Mouse (Mus musculus) kidney, embryonic 15.5 days (tissue): ENCODE measurements around the gene Gm17606. TPM values are rescaled to one million over a fixed set of nuclear protein-coding genes. Genes with fewer than 3 reads are reported as not detected.

Source experiments
- ATAC-seq: fragments of 200-750 bp; cut with Nextera tagmentation; replicated peaks from 2 replicates; pipeline ENCODE4 v1.8.0; 2017; ENCODE audit warnings: moderate TSS enrichment; ENCODE audit not compliant: low FRiP score
- H3K27ac ChIP-seq: fragments of 300-500 bp; sonication (generic); 2 replicates; pipeline ENCODE4 v1.5.1; 2015; ENCODE audit warnings: mild to moderate bottlenecking, inconsistent platforms
- H3K27me3 ChIP-seq: fragments of 300-500 bp; sonication (generic); 2 replicates; pipeline ENCODE4 v1.6.1; 2015; ENCODE audit warnings: inconsistent platforms
- H3K36me3 ChIP-seq: fragments of 300-500 bp; sonication (generic); 2 replicates; pipeline ENCODE4 v1.6.1; 2015; ENCODE audit warnings: inconsistent platforms
- H3K4me1 ChIP-seq: fragments of 300-500 bp; sonication (generic); 2 replicates; pipeline ENCODE4 v1.6.1; 2015; ENCODE audit warnings: inconsistent platforms
- H3K4me2 ChIP-seq: fragments of 300-500 bp; sonication (generic); 2 replicates; pipeline ENCODE4 v1.6.1; 2015; ENCODE audit warnings: moderate library complexity, mild to moderate bottlenecking, inconsistent platforms
- H3K4me3 ChIP-seq: fragments of 300-500 bp; sonication (generic); replicated peaks from 2 replicates; pipeline ENCODE4 v1.5.1; 2015; ENCODE audit warnings: mild to moderate bottlenecking, inconsistent platforms
- H3K9ac ChIP-seq: fragments of 300-500 bp; sonication (generic); 2 replicates; pipeline ENCODE4 v1.6.1; 2015; ENCODE audit warnings: mild to moderate bottlenecking, inconsistent platforms
- H3K9me3 ChIP-seq: fragments of 300-500 bp; sonication (generic); replicated peaks from 2 replicates; pipeline ENCODE4 v1.6.1; 2016; ENCODE audit warnings: inconsistent platforms
- WGBS: fragments of 180-500 bp; shearing (Covaris S2); methylation state at CpG from one replicate; pipeline ENCODE4 v1.1.7; 2015; ENCODE audit warnings: mixed read lengths; 5-methylcytosine and 5-hydroxymethylcytosine counted together
- polyA plus RNA-seq: library from polyadenylated mRNA; unstranded; fragments of >200 nt; fragmentation: Nextera tagmentation; extraction: Ambion mirVana; gene quantifications from 2 replicates; pipeline ENCODE4 v1.2.1, GENCODE M21; 2015

The Gm17606 gene
- not detected in 2 replicates for polyA plus RNA-seq

DNA sequence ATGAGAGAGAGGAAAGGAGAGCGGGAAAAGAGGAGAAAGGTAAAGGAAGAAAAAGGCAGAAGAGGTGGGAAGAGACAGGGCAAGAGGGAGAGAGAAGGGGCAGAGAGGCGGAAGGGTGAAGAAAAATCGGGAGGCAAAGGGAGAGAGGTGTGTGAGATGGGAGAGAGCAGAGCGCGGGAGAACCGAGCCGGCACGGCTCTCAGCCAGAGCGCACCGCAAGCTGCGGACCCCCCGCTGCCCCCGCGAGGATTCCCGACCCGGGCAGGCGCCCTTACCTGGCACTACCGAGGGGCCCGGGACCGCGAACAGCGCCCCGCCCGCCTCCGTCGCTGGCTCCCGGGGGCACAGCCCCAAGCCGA is at the start of gene Gm17606:
Gene Gm17606, plus strand, starts transcription at position 7 of the 359 bp plus-strand sequence.
- Histone ChIP-seq H3K4me2 (peak within 1 kb of the TSS; percentile 99), H3K4me1 (peaks cover 25% of the 10 kb centered on the region), H3K27me3 (no peaks in the 10 kb centered on the region), H3K9ac (peak within 1 kb of the TSS; percentile 87), H3K4me3 (peak within 1 kb of the TSS; percentile 78), H3K36me3 (peaks cover 70% of the 10 kb centered on the region), H3K9me3 (no peaks in the 10 kb centered on the region), H3K27ac (peak within 1 kb of the TSS; percentile 82)
- no peak; the same call in 1 of the 2 replicates for ATAC-seq
- under 1% methylated on average over 28 of the region's 28 CpGs for WGBS

DNA sequence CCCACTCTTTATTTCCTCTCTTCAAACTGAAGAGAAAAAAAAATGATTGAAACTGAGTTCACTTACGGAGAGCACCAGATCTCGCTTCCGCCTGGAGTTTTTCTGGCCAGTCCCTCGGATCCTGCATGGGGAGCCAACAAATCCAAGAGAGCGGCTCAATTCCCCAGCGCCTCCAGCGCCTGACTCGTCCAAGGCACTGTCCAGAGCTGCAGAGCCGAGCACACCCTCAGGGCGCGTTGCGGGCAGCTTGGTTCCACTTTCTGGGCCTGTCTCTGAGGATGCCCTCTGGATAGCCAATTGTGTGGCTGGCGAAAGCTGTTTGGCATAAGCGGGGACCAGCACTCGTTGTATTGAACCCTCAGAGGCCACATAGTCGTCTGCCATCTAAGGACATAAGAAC is 49.7 kb upstream of the Gm17606 start:
- Histone ChIP-seq H3K9ac (no peak overlapping the region), H3K36me3 (peaks cover 39% of the 10 kb centered on the region), H3K4me2 (no peak overlapping the region), H3K4me3 (no peak overlapping the region), H3K27me3 (no peaks in the 10 kb centered on the region), H3K9me3 (no peaks in the 10 kb centered on the region), H3K27ac (no peak overlapping the region), H3K4me1 (peaks cover 24% of the 10 kb centered on the region)
- ATAC-seq = no peak
- WGBS = 90% methylated on average over 16 of the region's 16 CpGs

- H3K4me2 ChIP-seq = peak overlapping the region; percentile 0; the same call in 1 of the 2 replicates
- H3K27ac ChIP-seq = peak overlapping the region; percentile 84
- no peak overlapping the region for H3K4me3 ChIP-seq
- peaks cover 24% of the 10 kb centered on the region for H3K4me1 ChIP-seq
- no peak overlapping the region for H3K9ac ChIP-seq
- H3K36me3 ChIP-seq = peaks cover 34% of the 10 kb centered on the region
- H3K27me3 ChIP-seq = no peaks in the 10 kb centered on the region
- peak; percentile 91 for ATAC-seq
- no peaks in the 10 kb centered on the region for H3K9me3 ChIP-seq
- 15% methylated on average over 10 of the region's 10 CpGs for WGBS
These were observed 48.3 kb upstream of the Gm17606 start for GRCm38 (mm10) chr14:54592319-54592934.

DNA sequence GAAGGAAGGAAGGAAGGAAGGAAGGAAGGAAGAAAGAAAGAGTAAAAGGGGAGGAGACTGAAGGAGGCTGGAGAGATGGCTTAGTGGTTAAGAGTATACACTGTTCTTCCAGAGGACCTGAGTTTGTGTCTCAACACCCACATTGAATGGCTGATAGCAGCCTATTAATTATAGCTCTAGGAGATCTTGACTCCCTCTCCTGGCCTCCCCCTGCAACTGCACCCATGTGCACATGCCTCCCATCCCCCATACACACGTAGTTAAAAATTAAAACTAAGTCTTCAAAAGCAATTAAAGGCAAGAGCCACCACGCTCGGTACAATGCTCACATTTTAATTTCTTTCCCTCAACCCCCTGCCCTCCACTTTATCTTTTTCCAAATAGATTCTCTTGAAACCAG is 46.7 kb upstream of the Gm17606 start:
- H3K36me3 ChIP-seq = peaks cover 35% of the 10 kb centered on the region
- ATAC-seq = no peak
- H3K9me3 ChIP-seq = no peaks in the 10 kb centered on the region
- no peaks in the 10 kb centered on the region for H3K27me3 ChIP-seq
- no peak overlapping the region for H3K4me2 ChIP-seq
- H3K27ac ChIP-seq = no peak overlapping the region
- WGBS = 87% methylated on average over 3 of the region's 3 CpGs
- no peak overlapping the region for H3K4me3 ChIP-seq
- H3K9ac ChIP-seq = no peak overlapping the region
- H3K4me1 ChIP-seq = peaks cover 24% of the 10 kb centered on the region

DNA sequence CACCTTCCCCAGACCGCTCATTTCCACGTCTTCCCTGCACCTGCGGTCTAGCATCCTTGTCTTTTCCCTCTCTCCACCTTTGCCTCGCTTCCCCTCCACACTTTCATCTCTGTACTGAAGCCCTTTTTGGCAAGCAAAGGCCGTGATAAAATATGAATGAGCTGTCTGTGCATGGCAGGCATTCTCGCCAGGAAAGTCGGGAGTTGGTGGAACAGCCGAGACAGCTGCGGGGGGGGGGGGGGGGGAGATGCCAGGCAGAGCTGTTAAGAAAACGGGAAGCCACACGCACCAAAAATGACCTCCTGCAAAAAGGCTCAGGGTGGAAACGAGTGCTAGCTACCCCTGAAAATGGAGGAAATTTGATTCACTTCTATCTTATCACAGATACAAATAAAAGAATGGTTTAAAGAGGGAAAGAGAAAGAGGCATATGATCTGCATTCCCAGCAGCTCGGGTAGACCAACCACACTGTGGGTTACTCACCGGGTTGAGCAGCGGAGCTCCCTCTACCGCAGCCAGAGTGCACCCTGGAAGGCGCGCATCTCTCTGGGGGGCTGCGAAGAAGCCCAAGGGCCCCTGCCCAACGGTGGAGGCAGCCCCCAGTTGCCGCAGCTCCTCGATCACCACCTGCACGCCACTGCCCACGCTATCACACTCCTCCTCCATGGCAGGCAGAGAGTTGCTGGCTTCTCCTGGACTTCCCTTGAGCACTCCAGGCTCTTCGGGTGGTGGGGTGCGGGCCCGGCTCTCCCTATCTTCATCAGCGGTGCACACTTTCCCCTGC is 45.9 kb upstream of the Gm17606 start:
- 75% methylated on average over 28 of the region's 28 CpGs for WGBS

DNA sequence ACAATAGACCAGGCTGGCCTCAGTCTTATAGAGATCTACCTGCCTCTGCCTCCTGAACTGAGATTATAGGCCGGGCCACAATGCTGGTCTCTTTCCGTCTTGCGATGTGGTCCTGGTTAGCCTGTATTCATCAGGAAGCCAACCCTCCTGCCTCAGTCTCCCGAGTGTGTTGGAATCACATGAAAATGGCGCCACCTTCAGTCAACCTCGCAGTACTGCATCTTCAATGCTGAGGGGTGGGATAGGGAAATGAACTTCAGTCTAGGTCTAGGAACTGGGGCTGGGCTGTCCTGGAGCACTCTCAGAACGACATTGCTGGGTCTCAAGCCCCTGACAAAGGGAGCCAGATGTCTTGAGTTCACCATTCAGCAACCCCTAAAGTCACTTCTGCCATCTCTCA is 43.7 kb upstream of the Gm17606 start:
- WGBS = 82% methylated on average over 7 of the region's 7 CpGs
- Histone ChIP-seq H3K27me3 (no peaks in the 10 kb centered on the region), H3K36me3 (peaks cover 26% of the 10 kb centered on the region), H3K4me1 (peaks cover 22% of the 10 kb centered on the region), H3K9ac (no peak overlapping the region), H3K4me2 (no peak overlapping the region), H3K4me3 (no peak overlapping the region), H3K9me3 (no peaks in the 10 kb centered on the region), H3K27ac (no peak overlapping the region)
- ATAC-seq = no peak

More for the DNA sequence above, 45.9 kb upstream of the Gm17606 start:
- Histone ChIP-seq H3K9ac (no peak overlapping the region), H3K36me3 (peaks cover 38% of the 10 kb centered on the region), H3K4me1 (peaks cover 24% of the 10 kb centered on the region), H3K27me3 (no peaks in the 10 kb centered on the region), H3K9me3 (no peaks in the 10 kb centered on the region), H3K4me2 (no peak overlapping the region), H3K4me3 (no peak overlapping the region), H3K27ac (no peak overlapping the region)
- no peak for ATAC-seq

DNA sequence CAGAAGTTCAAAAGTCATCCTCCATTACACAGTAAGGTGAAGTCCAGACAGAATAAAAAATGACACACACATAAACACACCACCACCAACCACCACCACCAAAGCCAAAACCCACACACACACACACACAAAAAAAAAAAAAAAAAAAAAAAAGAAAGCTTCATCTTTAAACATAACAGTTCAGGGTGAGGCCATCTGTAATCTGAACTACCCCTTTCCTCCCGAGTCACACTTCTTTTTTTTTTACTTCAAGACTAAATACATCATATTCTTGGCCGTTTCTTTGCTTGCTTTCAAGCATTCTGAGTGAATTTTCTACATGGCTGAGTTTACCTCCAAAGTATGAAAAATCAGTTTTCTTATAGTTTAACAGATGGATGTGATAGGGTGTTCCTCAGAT is 39.2 kb upstream of the Gm17606 start:
- Histone ChIP-seq H3K27me3 (no peaks in the 10 kb centered on the region), H3K36me3 (peaks cover 5% of the 10 kb centered on the region), H3K4me3 (no peak overlapping the region), H3K4me2 (no peak overlapping the region), H3K9ac (no peak overlapping the region), H3K27ac (no peak overlapping the region), H3K9me3 (no peaks in the 10 kb centered on the region), H3K4me1 (peaks cover 20% of the 10 kb centered on the region)
- WGBS = 32% methylated on average over 2 of the region's 2 CpGs
- no peak for ATAC-seq

GRCm38 (mm10) chr14:54602613-54603012 is 38.1 kb upstream of the Gm17606 start:
- peak overlapping the region; percentile 92 for H3K27ac ChIP-seq
- peak overlapping the region; percentile 61 for H3K4me3 ChIP-seq
- peaks cover 5% of the 10 kb centered on the region for H3K36me3 ChIP-seq
- H3K27me3 ChIP-seq = no peaks in the 10 kb centered on the region
- H3K9ac ChIP-seq = peak overlapping the region; percentile 60
- WGBS = 37% methylated on average over 4 of the region's 4 CpGs
- no peaks in the 10 kb centered on the region for H3K9me3 ChIP-seq
- no peak; the same call in 1 of the 2 replicates for ATAC-seq
- H3K4me2 ChIP-seq = peak overlapping the region; percentile 55
- H3K4me1 ChIP-seq = peaks cover 20% of the 10 kb centered on the region

DNA sequence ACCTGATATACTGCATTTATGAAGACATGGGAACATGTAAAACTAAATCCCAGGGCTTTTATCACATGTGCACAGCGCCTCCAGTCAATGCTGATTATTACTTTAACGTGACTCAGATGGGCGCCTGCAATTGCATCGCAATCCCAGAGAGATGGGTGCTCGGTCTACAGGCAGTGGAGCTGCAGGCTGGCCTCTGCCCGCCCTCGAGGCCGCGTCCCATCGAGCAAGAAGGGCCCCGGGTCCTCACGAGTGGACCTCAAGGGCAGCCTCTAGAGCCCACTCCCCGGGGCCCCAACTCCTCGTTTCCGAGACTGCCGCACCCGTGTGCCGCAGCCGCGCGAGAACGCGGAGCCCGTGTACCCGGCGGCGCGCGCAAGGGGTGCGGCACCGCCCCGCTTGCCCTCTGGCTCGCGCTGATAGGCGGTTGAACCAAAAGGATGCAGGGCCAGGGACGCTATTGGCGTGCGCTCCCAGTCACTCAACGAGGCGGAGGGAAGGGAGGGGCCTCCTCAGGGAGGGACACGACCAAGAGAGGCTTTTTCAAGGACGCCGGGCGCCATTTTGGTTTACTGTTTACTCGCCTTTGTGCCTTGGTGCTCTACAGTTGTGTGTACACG is 37.6 kb upstream of the Gm17606 start:
- H3K9me3 ChIP-seq = no peaks in the 10 kb centered on the region
- peak overlapping the region; percentile 60 for H3K9ac ChIP-seq
- peaks cover 20% of the 10 kb centered on the region for H3K4me1 ChIP-seq
- H3K4me2 ChIP-seq = peak overlapping the region; percentile 55
- peak overlapping the region; percentile 61 for H3K4me3 ChIP-seq
- WGBS = under 1% methylated on average over 46 of the region's 46 CpGs
- peak overlapping the region; percentile 92 for H3K27ac ChIP-seq
- H3K27me3 ChIP-seq = no peaks in the 10 kb centered on the region
- peaks cover 5% of the 10 kb centered on the region for H3K36me3 ChIP-seq
- peak; percentile 99 for ATAC-seq

- peak overlapping the region; percentile 92 for H3K27ac ChIP-seq
- peak overlapping the region; percentile 61 for H3K4me3 ChIP-seq
- H3K9ac ChIP-seq = no peak overlapping the region
- peaks cover 20% of the 10 kb centered on the region for H3K4me1 ChIP-seq
- no peaks in the 10 kb centered on the region for H3K27me3 ChIP-seq
- peaks cover 5% of the 10 kb centered on the region for H3K36me3 ChIP-seq
- ATAC-seq = no peak
- peak overlapping the region; percentile 55 for H3K4me2 ChIP-seq
- WGBS = 82% methylated on average over 8 of the region's 8 CpGs
- H3K9me3 ChIP-seq = no peaks in the 10 kb centered on the region
These were observed 37.1 kb upstream of the Gm17606 start for GRCm38 (mm10) chr14:54603686-54604085.

DNA sequence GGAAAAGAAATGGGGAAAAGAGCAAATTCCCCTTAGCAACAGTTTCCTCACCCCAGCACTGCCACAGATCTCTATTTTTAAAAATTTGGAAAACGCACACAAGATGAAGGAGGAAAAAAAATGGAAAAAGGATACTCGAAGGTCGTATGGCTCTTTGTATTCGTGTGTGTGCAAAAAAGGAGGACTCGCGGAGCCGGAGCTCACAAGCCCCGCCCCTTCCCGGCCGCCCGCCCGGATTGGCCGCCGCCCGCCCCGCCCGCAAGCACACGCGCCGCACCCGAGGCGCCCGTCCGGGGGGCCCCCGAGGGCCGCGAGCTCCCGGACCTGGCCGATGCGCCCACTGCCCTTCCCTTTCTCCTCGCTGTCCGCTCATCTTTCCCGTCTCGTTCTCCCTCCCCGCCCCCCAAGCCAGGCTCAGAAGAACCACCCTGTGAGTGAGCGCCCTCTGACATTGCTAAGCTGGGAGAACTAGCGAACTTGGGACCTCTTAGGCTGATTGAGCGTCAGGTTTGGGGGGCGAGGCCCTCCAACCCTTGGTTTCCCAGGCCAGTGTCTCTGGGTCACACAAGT is 34.9 kb upstream of the Gm17606 start, which contains the start of gene 4931414P19Rik:
Gene 4931414P19Rik, minus strand, starts transcription at position 242 of the 570 bp plus-strand sequence.
- Histone ChIP-seq H3K27ac (peak within 1 kb of the TSS; percentile 83), H3K36me3 (peaks cover under 1% of the 10 kb centered on the region; the same call in 1 of the 2 replicates), H3K4me1 (peaks cover 22% of the 10 kb centered on the region), H3K4me3 (peak within 1 kb of the TSS; percentile 51), H3K9me3 (no peaks in the 10 kb centered on the region), H3K27me3 (no peaks in the 10 kb centered on the region), H3K4me2 (peak within 1 kb of the TSS; percentile 65), H3K9ac (peak within 1 kb of the TSS; percentile 41)
- peak; percentile 67 for ATAC-seq
- under 1% methylated on average over 37 of the region's 39 CpGs for WGBS
